Mouse (Mus musculus) neural tube, embryonic 12.5 days (tissue): ENCODE measurements around the gene Fam227b. TPM values are rescaled to one million over a fixed set of nuclear protein-coding genes. Genes with fewer than 3 reads are reported as not detected.

ENCODE experiments used
- ATAC-seq: fragments of 200-750 bp; cut with Nextera tagmentation; 2 replicates; pipeline ENCODE4 v1.8.0; 2017; ENCODE audit warnings: low read depth, mild to moderate bottlenecking, moderate TSS enrichment, moderate library complexity; ENCODE audit not compliant: low FRiP score
- H3K27ac ChIP-seq: fragments of 300-500 bp; sonication (generic); 2 replicates; pipeline ENCODE4 v1.5.1; 2016
- H3K27me3 ChIP-seq: fragments of 300-500 bp; sonication (generic); replicated peaks from 2 replicates; pipeline ENCODE4 v1.6.1; 2016; ENCODE audit warnings: mild to moderate bottlenecking
- H3K36me3 ChIP-seq: fragments of 300-500 bp; sonication (generic); 2 replicates; pipeline ENCODE4 v1.6.1; 2016; ENCODE audit warnings: mild to moderate bottlenecking
- H3K4me1 ChIP-seq: fragments of 300-500 bp; sonication (generic); 2 replicates; pipeline ENCODE4 v1.6.1; 2016
- H3K4me2 ChIP-seq: fragments of 300-500 bp; sonication (generic); replicated peaks from 2 replicates; pipeline ENCODE4 v1.6.1; 2016; ENCODE audit warnings: mild to moderate bottlenecking
- H3K4me3 ChIP-seq: fragments of 300-500 bp; sonication (generic); 2 replicates; pipeline ENCODE4 v1.5.1; 2016
- H3K9ac ChIP-seq: fragments of 300-500 bp; sonication (generic); 2 replicates; pipeline ENCODE4 v1.6.1; 2016; ENCODE audit warnings: mild to moderate bottlenecking
- H3K9me3 ChIP-seq: fragments of 300-500 bp; sonication (generic); 2 replicates; pipeline ENCODE4 v1.6.1; 2016; ENCODE audit warnings: mild to moderate bottlenecking
- WGBS: fragments of 180-500 bp; shearing (Covaris S2); methylation state at CpG from one replicate; pipeline ENCODE4 v1.1.7; 2016; 5-methylcytosine and 5-hydroxymethylcytosine counted together
- polyA plus RNA-seq: library from polyadenylated mRNA; unstranded; fragments of >200 nt; fragmentation: Nextera tagmentation; extraction: Ambion mirVana; gene quantifications from 2 replicates; pipeline ENCODE4 v1.2.1, GENCODE M21; 2016

Gene Fam227b
- polyA plus RNA-seq, 1 experiment from 2014 or later, result not detected

DNA sequence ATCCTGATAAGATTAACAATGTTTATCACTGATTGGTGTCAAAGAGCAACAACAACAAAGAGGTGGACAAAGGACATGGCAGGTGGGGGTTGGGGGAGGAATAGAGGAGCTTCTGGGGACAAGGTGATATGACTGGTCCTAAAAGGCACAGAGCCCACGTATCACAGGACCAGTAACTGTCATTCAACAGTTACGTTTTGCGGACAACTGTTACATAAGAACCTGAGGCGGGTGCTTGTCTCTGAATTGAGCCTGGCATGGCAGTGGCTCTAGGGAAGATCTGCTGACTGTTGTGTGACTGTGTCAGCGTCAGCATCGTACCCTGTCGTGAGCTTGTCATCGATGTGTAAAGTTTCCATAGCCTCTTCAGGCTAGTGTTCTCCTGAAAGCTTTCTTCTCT lies 65.6 kb downstream of the Fam227b start:
- H3K4me2 ChIP-seq, result no peak overlapping the region
- 85% methylated on average over 8 of the region's 8 CpGs for WGBS
- no peaks in the 10 kb centered on the region for H3K4me1 ChIP-seq
- no peaks in the 10 kb centered on the region for H3K36me3 ChIP-seq
- ATAC-seq, result no peak
- H3K27me3 ChIP-seq, result no peaks in the 10 kb centered on the region
- no peak overlapping the region for H3K9ac ChIP-seq
- no peak overlapping the region for H3K4me3 ChIP-seq
- H3K9me3 ChIP-seq, result no peaks in the 10 kb centered on the region
- no peak overlapping the region for H3K27ac ChIP-seq

- no peak for ATAC-seq
- no peaks in the 10 kb centered on the region for H3K4me1 ChIP-seq
- H3K9me3 ChIP-seq, result no peaks in the 10 kb centered on the region
- H3K36me3 ChIP-seq, result no peaks in the 10 kb centered on the region
- H3K27me3 ChIP-seq, result no peaks in the 10 kb centered on the region
- H3K9ac ChIP-seq, result no peak overlapping the region
- H3K4me2 ChIP-seq, result no peak overlapping the region
- no peak overlapping the region for H3K27ac ChIP-seq
- H3K4me3 ChIP-seq, result no peak overlapping the region
- WGBS, result 87% methylated on average over 3 of the region's 3 CpGs
Observed at GRCm38 (mm10) chr2:126084326-126084725, 67.5 kb downstream of the Fam227b start.

- no peak overlapping the region for H3K9ac ChIP-seq
- no peaks in the 10 kb centered on the region for H3K27me3 ChIP-seq
- no peak overlapping the region for H3K4me3 ChIP-seq
- H3K9me3 ChIP-seq, result no peaks in the 10 kb centered on the region
- no peaks in the 10 kb centered on the region for H3K4me1 ChIP-seq
- H3K27ac ChIP-seq, result no peak overlapping the region
- no peak overlapping the region for H3K4me2 ChIP-seq
- H3K36me3 ChIP-seq, result no peaks in the 10 kb centered on the region
- 58% methylated on average over 2 of the region's 2 CpGs for WGBS
- ATAC-seq, result no peak
Observed at GRCm38 (mm10) chr2:126079086-126079485, 72.7 kb downstream of the Fam227b start.

DNA sequence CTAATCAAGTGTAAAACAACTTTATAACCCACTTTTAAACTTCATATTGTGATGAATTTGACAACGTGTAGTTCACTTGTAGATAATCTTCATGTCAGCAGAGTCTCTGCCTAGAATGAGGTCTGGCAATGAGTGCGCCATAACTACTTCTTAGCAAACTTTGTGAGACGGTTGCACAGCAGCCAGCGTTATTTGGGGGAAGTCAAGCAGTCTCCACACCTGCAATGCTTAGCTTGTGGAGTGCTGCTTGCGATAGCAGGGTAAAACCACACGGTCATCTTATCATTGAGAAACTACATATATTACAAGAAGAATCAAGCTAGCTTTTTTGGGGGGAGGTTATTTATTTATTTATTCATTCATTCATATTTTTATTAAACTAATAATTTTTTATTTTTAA lies 75.3 kb downstream of the Fam227b start:
- no peaks in the 10 kb centered on the region for H3K9me3 ChIP-seq
- H3K4me2 ChIP-seq, result no peak overlapping the region
- ATAC-seq, result no peak
- H3K36me3 ChIP-seq, result no peaks in the 10 kb centered on the region
- H3K4me1 ChIP-seq, result no peaks in the 10 kb centered on the region
- no peak overlapping the region for H3K9ac ChIP-seq
- H3K4me3 ChIP-seq, result no peak overlapping the region
- H3K27me3 ChIP-seq, result no peaks in the 10 kb centered on the region
- H3K27ac ChIP-seq, result no peak overlapping the region
- 95% methylated on average over 6 of the region's 6 CpGs for WGBS

DNA sequence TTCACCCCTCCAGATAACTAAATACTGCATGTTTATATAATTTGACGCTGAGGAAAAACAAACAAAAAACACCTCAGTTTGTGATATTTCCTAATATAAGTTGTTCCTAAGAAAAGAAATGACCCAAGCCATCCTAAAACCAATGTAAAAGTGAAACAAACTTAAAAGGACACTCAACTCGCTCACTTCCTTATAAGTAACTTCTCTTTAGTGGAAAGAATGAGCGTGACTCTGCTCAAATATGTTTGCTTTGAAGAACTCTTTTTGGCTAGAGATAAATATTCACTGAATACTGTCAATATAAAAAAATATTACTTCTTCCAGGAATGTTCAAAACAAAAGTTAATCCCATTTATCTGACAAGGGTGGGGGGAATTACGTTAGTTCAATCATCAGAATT lies 78.1 kb downstream of the Fam227b start:
- H3K4me3 ChIP-seq, result no peak overlapping the region
- no peaks in the 10 kb centered on the region for H3K4me1 ChIP-seq
- H3K27ac ChIP-seq, result no peak overlapping the region
- no peak overlapping the region for H3K9ac ChIP-seq
- H3K27me3 ChIP-seq, result no peaks in the 10 kb centered on the region
- no peak overlapping the region for H3K4me2 ChIP-seq
- H3K36me3 ChIP-seq, result no peaks in the 10 kb centered on the region
- 89% methylated on average over 4 of the region's 4 CpGs for WGBS
- H3K9me3 ChIP-seq, result no peaks in the 10 kb centered on the region
- no peak for ATAC-seq

DNA sequence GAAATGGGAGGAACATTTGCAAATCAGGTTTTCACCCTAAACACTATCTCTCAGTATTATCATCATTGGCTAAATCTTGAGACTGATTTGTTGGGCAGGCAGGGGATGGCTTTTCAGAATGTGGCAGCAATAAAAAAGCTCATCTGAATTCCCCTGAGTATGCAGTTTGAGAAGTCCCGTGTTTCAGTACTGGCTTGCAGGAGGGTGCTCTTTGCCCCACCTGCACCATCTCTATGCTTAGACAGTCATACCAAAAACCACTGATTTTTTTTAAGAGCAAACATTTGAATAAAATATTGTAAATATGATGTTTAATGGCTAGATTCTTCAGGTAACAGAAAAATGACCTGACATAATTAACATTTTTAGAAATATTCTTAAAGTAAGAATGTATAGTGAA lies 82.1 kb downstream of the Fam227b start:
- H3K27ac ChIP-seq, result no peak overlapping the region
- H3K4me1 ChIP-seq, result no peaks in the 10 kb centered on the region
- no peak overlapping the region for H3K4me2 ChIP-seq
- H3K9me3 ChIP-seq, result no peaks in the 10 kb centered on the region
- H3K9ac ChIP-seq, result no peak overlapping the region
- 70% methylated on average over 1 of the region's 1 CpGs for WGBS
- no peaks in the 10 kb centered on the region for H3K27me3 ChIP-seq
- no peak for ATAC-seq
- no peaks in the 10 kb centered on the region for H3K36me3 ChIP-seq
- no peak overlapping the region for H3K4me3 ChIP-seq

- H3K9ac ChIP-seq, result no peak overlapping the region
- no peaks in the 10 kb centered on the region for H3K27me3 ChIP-seq
- no peak overlapping the region for H3K4me3 ChIP-seq
- H3K4me2 ChIP-seq, result no peak overlapping the region
- H3K36me3 ChIP-seq, result no peaks in the 10 kb centered on the region
- 88% methylated on average over 3 of the region's 3 CpGs for WGBS
- no peaks in the 10 kb centered on the region for H3K4me1 ChIP-seq
- no peaks in the 10 kb centered on the region for H3K9me3 ChIP-seq
- H3K27ac ChIP-seq, result no peak overlapping the region
- no peak for ATAC-seq
Observed at GRCm38 (mm10) chr2:126065303-126065856, 86.4 kb downstream of the Fam227b start.

- Histone ChIP-seq H3K27ac (no peak overlapping the region), H3K4me2 (no peak overlapping the region), H3K4me1 (no peaks in the 10 kb centered on the region), H3K27me3 (no peaks in the 10 kb centered on the region), H3K36me3 (no peaks in the 10 kb centered on the region), H3K4me3 (no peak overlapping the region), H3K9ac (no peak overlapping the region), H3K9me3 (no peaks in the 10 kb centered on the region)
- ATAC-seq, result no peak
- WGBS, result 55% methylated on average over 2 of the region's 2 CpGs
Observed at GRCm38 (mm10) chr2:126064814-126065213, 87.0 kb downstream of the Fam227b start.

- Histone ChIP-seq H3K9ac (no peak overlapping the region), H3K4me1 (no peaks in the 10 kb centered on the region), H3K4me3 (no peak overlapping the region), H3K4me2 (no peak overlapping the region), H3K27ac (no peak overlapping the region), H3K9me3 (no peaks in the 10 kb centered on the region), H3K27me3 (no peaks in the 10 kb centered on the region), H3K36me3 (no peaks in the 10 kb centered on the region)
- no peak for ATAC-seq
- 87% methylated on average over 7 of the region's 7 CpGs for WGBS
Observed at GRCm38 (mm10) chr2:126062876-126063275, 88.9 kb downstream of the Fam227b start.

GRCm38 (mm10) chr2:126061037-126061773 lies 90.6 kb downstream of the Fam227b start:
- ATAC-seq, result no peak
- H3K9ac ChIP-seq, result no peak overlapping the region

DNA sequence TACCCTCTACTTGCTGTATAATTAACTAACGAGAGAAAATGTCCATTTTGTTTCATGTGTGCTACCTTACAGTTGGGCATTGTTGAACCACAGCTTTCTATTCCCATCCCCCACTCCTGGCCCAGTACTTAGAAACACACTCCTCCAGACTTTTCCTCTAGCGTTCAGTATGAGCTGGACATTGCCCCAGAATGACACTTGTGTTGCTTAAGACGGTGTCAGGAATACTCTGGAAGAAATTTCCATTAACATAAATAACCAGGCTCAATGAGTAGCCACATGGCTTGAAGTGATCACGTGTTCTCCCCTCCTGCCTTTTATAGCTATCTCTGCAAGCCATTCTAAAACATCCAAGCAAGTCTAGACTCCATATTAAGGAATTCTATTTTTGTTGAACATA lies 91.2 kb downstream of the Fam227b start:
- WGBS, result 74% methylated on average over 4 of the region's 4 CpGs
- no peak for ATAC-seq
- no peaks in the 10 kb centered on the region for H3K36me3 ChIP-seq
- no peak overlapping the region for H3K4me2 ChIP-seq
- H3K4me3 ChIP-seq, result no peak overlapping the region
- H3K27me3 ChIP-seq, result no peaks in the 10 kb centered on the region
- H3K4me1 ChIP-seq, result no peaks in the 10 kb centered on the region
- no peak overlapping the region for H3K27ac ChIP-seq
- H3K9me3 ChIP-seq, result no peaks in the 10 kb centered on the region
- H3K9ac ChIP-seq, result no peak overlapping the region

More at GRCm38 (mm10) chr2:126061037-126061773, 90.6 kb downstream of the Fam227b start:
- no peaks in the 10 kb centered on the region for H3K9me3 ChIP-seq
- H3K4me1 ChIP-seq, result no peaks in the 10 kb centered on the region
- no peak overlapping the region for H3K4me3 ChIP-seq
- no peak overlapping the region for H3K4me2 ChIP-seq
- H3K36me3 ChIP-seq, result no peaks in the 10 kb centered on the region
- 85% methylated on average over 17 of the region's 17 CpGs for WGBS
- H3K27me3 ChIP-seq, result no peaks in the 10 kb centered on the region
- H3K27ac ChIP-seq, result no peak overlapping the region

- WGBS, result 69% methylated on average over 5 of the region's 5 CpGs
- no peak overlapping the region for H3K4me3 ChIP-seq
- no peak overlapping the region for H3K4me2 ChIP-seq
- no peaks in the 10 kb centered on the region for H3K36me3 ChIP-seq
- H3K4me1 ChIP-seq, result peaks cover 5% of the 10 kb centered on the region; the same call in 1 of the 2 replicates
- no peaks in the 10 kb centered on the region for H3K27me3 ChIP-seq
- ATAC-seq, result no peak
- H3K27ac ChIP-seq, result no peak overlapping the region
- no peaks in the 10 kb centered on the region for H3K9me3 ChIP-seq
- H3K9ac ChIP-seq, result no peak overlapping the region
Observed at GRCm38 (mm10) chr2:126053657-126054056, 98.1 kb downstream of the Fam227b start.
